Mouse (Mus musculus): ENCODE data around the gene Cacna1c.
"Not testable (repeated sequence)": the region's sequence is repeated elsewhere in the genome, so short reads cannot be mapped to it uniquely, and the experiment has no call there.

Gene Cacna1c

DNA sequence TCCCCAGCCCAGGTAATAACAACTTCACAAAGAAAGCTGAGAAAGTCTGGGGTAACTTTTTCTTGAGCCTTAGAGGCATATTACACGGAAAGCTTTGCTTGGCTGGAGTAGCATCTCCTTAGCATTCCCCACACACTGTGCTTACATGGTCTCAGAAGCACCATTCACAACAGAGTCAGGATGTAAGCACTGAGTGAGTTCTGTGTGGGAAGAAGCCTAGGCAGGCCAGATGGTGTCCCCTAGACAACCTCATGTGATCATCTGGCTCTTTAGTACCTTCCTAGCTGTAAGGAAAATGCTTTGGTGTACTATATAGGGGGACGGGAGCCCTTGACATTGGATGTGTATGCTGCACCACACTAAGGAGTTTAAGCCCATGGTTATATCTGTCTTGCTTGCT lies 563.7 kb downstream of the Cacna1c start:
- no peak for DNase-seq

GRCm38 (mm10) chr6:118630006-118630405 lies 566.2 kb downstream of the Cacna1c start:
- no peak for DNase-seq

GRCm38 (mm10) chr6:118626246-118626645 lies 570.0 kb downstream of the Cacna1c start:
- DNase-seq: no peak

- DNase-seq: no peak
Measured at GRCm38 (mm10) chr6:118623609-118624008, 572.6 kb downstream of the Cacna1c start.

DNA sequence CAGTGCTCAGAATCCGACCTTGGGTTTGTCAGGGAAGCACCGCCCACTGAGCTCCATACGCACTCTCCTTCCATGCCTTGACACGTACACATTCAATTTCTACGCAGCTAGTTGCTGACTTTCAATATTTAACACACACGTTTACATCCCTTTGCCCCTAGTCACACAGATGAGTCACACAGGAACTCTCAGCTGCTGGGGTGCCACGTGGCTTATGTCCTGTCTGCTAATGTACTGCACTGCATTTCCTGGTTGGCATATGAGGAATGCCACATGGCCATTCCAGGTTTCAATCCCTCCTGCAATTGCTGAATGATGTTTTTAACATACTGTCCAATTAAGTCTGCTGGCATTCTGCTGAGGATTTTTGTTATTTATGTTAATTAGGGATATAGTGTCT lies 574.4 kb downstream of the Cacna1c start:
- no peak for DNase-seq

DNA sequence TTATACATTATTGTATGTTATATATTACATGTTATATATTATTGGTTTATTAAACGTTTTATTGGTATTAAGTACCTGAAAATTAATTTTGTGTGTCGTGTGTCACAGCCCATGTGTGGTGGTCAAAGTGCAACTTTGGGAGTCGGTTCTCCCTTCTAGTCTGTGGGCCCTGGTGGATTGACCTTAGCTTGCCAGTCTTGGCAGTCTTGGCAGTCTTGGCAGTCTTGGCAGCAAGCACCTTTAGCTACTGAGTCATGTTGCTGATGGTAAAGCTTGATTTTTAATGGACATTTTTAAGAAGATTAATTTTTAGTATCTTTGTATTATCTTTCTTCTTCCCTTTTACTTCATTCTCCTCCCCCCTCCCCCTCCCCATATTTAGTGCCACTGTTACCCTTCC lies 574.8 kb downstream of the Cacna1c start:
- no peak for DNase-seq

- DNase-seq: no peak
Measured at GRCm38 (mm10) chr6:118608906-118609305, 587.3 kb downstream of the Cacna1c start.

GRCm38 (mm10) chr6:118605974-118606373 lies 590.2 kb downstream of the Cacna1c start:
- DNase-seq: no peak

- no peak for DNase-seq
Measured at GRCm38 (mm10) chr6:118603825-118604224, 592.4 kb downstream of the Cacna1c start.

GRCm38 (mm10) chr6:118595681-118596055 lies 600.5 kb downstream of the Cacna1c start:
- DNase-seq: no peak

DNA sequence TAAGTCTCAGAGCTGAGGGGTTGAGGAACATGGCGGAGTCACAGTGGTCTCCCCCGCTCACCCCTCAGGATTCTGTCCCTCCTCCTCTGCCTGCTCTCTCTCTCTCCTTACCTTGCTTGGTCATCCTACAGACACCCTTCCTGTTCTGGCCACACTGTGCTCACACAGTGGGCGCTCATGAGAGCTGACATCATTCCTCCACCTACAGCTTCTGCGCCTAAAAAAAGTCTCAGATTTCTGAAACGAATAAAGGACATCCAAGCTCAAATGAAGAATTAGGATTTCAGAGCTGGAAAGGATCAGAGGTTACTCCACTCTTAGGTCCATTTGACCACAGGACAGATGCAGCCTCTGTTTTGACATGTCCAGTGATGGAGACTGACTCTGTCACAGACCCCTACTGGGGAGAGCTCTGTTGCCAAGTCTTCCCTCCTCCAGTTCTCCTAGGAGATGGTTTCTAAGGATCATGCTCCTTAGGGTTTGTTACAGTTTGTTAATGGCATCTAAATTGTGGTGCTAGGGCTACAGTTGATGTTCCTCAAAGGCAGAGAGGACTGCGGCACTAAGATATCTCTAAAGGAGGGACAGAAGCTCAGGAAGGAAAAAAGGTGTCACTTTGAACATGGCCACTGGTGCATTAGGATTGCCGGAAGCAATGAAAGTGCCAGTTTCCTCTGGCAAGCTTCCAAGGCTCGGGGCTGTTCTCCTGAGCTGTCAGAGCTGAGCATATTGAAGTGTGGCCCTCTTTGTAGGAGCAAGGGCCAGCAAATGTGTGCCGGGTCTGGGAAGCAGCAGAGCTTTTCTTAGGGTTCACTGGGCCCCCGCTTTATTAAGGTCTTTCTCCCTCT lies 601.2 kb downstream of the Cacna1c start:
- no peak for DNase-seq

DNA sequence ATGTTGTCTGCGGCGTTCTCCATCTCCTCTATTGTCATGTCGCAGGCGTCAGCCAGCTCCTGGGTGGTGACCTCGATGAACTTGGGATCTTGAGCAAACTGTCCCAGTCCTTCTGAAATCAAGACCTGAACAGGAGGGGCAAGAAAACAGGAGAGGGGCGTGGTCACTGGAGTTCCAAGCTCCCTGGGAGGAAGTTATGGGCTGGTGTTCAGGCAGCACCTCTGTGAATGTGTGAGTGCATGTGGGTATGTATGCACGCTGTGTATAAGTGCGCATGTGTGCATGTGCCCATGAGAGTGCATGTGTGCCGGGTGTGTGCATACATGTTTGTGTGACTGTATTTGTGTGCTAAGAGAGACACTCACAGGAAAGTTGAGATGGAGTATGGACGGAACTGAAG lies 602.1 kb downstream of the Cacna1c start:
- DNase-seq: no peak

DNA sequence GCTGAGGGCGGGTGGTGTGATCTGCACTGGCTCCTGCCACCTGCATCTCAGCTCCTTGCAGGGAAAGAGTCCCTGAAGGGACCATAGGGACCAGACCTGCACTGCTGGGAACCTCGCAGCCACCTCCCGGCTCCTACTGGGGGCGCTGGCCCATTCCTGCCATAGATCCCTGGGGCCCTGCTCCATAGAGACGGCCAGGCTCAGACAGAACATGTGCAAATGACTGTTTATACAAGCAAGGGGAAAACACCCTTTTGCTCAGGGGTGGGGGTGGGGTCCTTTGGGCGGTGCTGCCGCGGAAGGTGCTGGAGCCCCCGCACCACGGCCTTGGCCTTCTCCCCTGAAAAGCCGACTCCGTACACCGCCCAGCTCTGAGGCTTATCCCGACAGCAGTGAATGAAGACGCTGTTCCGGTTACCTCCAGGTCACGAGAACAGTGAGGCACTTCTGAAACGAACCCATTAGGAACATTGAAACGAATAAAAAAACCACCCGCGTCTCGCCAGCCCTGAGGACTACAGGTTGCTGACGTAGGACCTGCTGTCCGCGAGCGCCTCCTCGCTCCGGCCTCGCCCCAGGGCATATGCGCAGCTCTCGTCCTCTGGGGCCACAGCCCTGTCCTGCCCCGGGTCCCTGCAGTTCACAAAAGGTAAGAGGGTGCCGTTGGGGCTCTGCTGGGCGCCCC lies 602.7 kb downstream of the Cacna1c start:
- DNase-seq: peak; percentile 18

- no peak for DNase-seq
Measured at GRCm38 (mm10) chr6:118592662-118593376, 603.4 kb downstream of the Cacna1c start.

- DNase-seq: not testable (repeated sequence)
Measured at GRCm38 (mm10) chr6:118578741-118579140, 617.5 kb downstream of the Cacna1c start.

DNA sequence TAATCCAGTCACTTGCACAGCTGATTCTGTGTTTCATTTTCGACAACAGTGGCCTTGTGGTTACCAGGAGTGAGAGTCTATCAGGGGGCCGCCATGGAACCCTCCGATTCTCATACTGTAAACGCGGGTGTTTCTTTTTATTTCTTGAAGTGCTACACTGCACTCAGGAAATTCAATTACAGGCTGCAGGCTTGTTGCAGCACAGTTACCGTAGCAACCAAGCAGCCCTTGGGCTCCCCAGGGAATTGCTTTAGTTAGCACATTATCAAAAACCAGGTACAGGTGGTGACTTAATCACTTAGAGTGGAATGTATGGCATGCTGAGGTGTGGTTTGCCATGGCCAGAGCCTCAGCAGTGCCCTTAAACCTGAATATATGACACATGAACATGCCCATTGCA lies 621.9 kb downstream of the Cacna1c start:
- no peak for DNase-seq

DNA sequence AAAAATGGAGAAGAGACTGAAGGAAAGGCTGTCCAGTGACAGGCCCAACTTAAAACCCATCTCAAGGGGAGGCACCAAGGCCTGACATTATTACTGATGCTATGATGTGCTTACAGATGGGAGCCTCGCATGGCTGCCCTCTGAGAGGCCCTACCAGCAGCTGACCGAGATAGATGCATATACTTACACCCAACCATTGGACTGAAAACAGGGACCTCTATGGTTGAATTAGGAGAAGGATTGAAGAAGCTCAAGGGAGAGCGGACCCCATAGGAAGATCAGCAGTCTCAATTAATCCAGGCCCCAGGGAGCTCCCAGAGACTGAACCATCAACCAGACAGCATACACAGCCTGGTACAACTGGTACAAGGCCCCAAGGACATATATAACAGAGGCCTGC lies 628.4 kb downstream of the Cacna1c start:
- no peak for DNase-seq

- DNase-seq: peak; percentile 93
Measured at GRCm38 (mm10) chr6:118561745-118562609, 634.2 kb downstream of the Cacna1c start, which contains the start of gene Ankrd26. Gene Ankrd26, minus strand, starts transcription at chr6:118562226.

DNA sequence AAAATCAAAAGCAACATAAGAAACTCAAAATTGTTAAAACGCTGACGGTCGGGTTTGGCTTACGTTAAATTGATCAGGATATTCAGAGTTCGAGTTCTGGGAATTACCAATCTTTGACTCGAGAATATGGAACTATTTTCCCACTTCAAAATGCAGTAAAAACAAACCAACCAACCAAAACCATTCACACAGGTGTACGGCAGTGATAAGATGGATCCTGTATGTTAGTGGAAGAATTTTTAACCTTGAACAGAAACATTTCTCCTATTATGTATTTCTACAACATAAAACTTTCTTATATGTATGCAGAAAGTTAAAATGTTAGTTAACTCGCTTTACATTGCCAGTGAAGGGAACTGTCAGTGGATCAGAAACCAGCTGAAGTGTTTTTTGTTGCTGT lies 635.0 kb downstream of the Cacna1c start:
- DNase-seq: no peak

DNA sequence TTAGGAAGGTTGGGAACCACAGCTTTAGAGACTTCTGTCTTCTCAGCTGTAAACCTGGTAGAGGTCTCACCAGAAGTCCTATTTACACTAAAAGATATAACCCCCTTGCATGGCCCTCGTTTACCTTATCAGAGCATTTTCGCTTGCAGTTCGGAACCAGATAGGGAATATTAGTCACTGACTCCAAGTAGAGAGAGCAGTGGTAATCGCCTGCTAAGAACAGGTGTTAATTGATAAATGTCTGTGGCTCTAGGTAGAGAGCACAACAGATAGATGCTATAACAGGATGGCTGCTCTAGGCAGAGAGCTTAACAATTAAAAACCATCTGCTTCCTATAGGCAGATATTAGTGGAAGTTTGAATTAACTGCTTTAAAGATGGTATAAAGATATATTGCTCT lies 657.6 kb downstream of the Cacna1c start:
- DNase-seq: no peak
